Mouse (Mus musculus) lung, adult 2 months (tissue): ENCODE measurements around the gene Mrpl23.

Experiments
- CTCF ChIP-seq: fragments of 200-500 bp; IDR thresholded peaks from 2 replicates; pipeline ENCODE4 v1.5.1; 2011; ENCODE audit warnings: mild to moderate bottlenecking, low read length, control low read depth; ENCODE audit not compliant: insufficient read depth
- POLR2A ChIP-seq: fragments of 200-500 bp; IDR thresholded peaks from 2 replicates; pipeline ENCODE4 v1.6.1; 2011; ENCODE audit warnings: low read depth, mild to moderate bottlenecking, control low read depth, low read length, borderline replicate concordance; ENCODE audit errors: extremely low read depth

DNA sequence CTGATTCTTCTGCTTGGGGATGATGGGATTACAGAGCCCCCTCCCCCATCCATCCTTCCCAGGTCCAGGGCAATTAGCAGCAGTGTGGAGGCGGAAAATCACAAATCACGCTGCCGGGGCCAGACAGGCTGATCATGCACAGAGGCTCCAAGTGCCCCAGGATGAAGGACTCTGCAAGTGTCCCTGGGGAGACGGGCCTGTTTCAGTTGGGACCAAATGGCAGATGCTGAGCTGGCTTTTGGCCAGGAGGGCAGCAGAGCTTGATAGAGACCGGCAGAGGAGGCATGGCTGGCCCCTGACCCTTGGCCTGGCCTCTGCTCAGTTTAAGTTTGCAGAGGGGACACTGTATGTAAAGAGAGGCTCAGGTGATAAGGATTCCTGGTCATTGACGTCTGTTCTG is 30.7 kb downstream of the Mrpl23 start:
- TF ChIP-seq CTCF (no peak), POLR2A (no peak)
